Mouse (Mus musculus): ENCODE measurements around the gene Hfe2.

The Hfe2 gene

GRCm38 (mm10) chr3:96522149-96522548 is 2.8 kb upstream of the Hfe2 start:
- in situ Hi-C loops (cut with MboI; ENCODE audit: low pct_unique_long_range_greater_than_20kb in 1 of 2, low sequenced_read_pairs in 2 of 2, unreplicated experiment in 1 of 2) = no loop called here

GRCm38 (mm10) chr3:96524028-96524810 is 753 bp upstream of the Hfe2 start:
- in situ Hi-C loops (cut with MboI; ENCODE audit: low pct_unique_long_range_greater_than_20kb in 1 of 2, low sequenced_read_pairs in 2 of 2, unreplicated experiment in 1 of 2) = no loop called here

- in situ Hi-C loops (cut with MboI; ENCODE audit: low pct_unique_long_range_greater_than_20kb in 1 of 2, low sequenced_read_pairs in 2 of 2, unreplicated experiment in 1 of 2) = no loop called here
Observed at GRCm38 (mm10) chr3:96526013-96526762, 1.2 kb downstream of the Hfe2 start.

DNA sequence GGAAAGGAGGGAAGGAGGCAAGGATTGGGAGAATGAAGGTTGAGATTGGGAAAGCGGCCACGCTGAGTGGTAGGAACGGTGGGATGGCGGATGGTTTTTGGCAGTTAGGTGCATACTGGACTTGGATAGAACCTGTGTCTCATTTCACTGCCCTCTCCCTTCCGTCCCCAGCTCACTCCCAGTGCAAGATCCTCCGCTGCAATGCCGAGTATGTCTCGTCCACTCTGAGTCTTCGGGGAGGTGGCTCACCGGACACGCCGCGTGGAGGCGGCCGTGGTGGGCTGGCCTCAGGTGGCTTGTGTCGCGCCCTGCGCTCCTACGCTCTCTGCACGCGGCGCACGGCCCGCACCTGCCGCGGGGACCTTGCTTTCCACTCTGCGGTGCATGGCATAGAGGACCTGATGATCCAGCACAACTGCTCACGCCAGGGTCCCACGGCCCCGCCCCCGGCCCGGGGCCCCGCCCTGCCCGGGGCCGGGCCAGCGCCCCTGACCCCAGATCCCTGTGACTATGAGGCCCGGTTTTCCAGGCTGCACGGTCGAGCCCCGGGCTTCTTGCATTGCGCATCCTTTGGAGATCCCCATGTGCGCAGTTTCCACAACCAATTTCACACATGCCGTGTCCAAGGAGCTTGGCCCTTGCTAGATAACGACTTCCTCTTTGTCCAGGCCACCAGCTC is 2.0 kb downstream of the Hfe2 start:
- in situ Hi-C loops (cut with MboI; ENCODE audit: low pct_unique_long_range_greater_than_20kb in 1 of 2, low sequenced_read_pairs in 2 of 2, unreplicated experiment in 1 of 2) = no loop called here

GRCm38 (mm10) chr3:96528506-96528905 is 3.5 kb downstream of the Hfe2 start:
- in situ Hi-C loops (cut with MboI; ENCODE audit: low pct_unique_long_range_greater_than_20kb in 1 of 2, low sequenced_read_pairs in 2 of 2, unreplicated experiment in 1 of 2) = no loop called here

- in situ Hi-C loops (cut with MboI; ENCODE audit: low pct_unique_long_range_greater_than_20kb in 1 of 2, low sequenced_read_pairs in 2 of 2, unreplicated experiment in 1 of 2) = no loop called here
Observed at GRCm38 (mm10) chr3:96532050-96532449, 7.1 kb downstream of the Hfe2 start.

DNA sequence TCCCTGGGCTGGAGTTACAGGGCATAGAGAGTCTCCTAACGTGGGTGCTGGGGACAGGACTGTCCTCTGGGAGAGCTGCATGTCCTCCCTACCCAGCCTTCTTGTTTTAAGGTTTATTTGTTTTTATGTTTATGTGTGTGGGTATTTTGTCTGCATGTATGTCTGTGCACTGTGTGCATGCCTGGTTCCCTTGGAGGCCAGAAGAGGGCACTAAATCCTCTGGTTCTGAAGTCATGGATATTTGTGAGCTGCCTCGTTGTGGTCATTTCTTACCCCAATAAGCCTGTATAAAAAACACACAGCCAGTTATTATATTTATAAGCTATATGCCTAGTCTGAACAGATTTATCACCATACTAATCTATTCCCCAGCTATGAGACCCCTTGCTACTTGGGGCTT is 9.3 kb downstream of the Hfe2 start:
- in situ Hi-C loops (cut with MboI; ENCODE audit: low pct_unique_long_range_greater_than_20kb in 1 of 2, low sequenced_read_pairs in 2 of 2, unreplicated experiment in 1 of 2) = no loop called here

DNA sequence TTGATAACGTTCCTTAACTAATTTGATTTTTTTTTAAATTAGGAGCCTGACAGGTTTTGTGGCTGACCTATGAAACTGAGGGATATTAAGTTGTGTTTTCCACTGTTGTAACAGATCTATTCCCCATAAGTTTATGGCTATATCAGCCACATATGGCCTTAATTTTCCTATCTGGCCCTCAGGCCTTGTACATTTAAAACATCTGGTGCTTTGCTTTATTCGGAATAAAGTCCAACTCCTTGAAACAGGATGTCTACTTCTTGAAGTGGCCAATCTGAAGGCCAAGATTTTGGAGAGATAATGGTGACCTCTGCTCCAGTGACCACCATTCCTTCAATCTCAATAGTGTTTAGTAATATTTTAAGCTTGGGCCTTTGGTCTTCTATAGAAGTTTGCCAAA is 14.3 kb downstream of the Hfe2 start:
- in situ Hi-C loops (cut with MboI; ENCODE audit: low pct_unique_long_range_greater_than_20kb in 1 of 2, low sequenced_read_pairs in 2 of 2, unreplicated experiment in 1 of 2) = no loop called here

DNA sequence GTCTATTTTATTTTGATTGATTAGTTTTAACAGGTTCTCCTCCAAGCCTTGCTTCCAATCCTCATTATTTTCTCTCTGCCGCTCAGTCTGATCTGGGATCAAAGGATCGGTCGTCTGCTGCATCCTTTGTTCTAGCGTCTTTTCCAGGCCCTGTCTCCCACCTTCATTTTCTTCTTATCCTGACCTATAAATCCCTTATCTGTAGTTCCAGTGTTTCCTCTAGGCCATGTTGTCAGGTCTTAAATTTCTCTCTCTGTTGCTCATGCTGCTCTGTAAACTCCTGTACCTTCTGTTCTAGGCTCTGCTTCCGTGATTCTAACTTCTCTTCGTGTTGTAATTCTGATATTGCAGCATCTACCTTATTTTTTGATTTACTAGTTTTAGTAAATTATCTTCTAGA is 15.8 kb downstream of the Hfe2 start:
- in situ Hi-C loops (cut with MboI; ENCODE audit: low pct_unique_long_range_greater_than_20kb in 1 of 2, low sequenced_read_pairs in 2 of 2, unreplicated experiment in 1 of 2) = loop anchor here (5.0 to 10.0 kb wide), 3 partner anchors 42 to 102 kb away; partner anchors contain the start of genes Gm42957 (in 1 of the 2) and Pex11b (in 1 of the 2)

DNA sequence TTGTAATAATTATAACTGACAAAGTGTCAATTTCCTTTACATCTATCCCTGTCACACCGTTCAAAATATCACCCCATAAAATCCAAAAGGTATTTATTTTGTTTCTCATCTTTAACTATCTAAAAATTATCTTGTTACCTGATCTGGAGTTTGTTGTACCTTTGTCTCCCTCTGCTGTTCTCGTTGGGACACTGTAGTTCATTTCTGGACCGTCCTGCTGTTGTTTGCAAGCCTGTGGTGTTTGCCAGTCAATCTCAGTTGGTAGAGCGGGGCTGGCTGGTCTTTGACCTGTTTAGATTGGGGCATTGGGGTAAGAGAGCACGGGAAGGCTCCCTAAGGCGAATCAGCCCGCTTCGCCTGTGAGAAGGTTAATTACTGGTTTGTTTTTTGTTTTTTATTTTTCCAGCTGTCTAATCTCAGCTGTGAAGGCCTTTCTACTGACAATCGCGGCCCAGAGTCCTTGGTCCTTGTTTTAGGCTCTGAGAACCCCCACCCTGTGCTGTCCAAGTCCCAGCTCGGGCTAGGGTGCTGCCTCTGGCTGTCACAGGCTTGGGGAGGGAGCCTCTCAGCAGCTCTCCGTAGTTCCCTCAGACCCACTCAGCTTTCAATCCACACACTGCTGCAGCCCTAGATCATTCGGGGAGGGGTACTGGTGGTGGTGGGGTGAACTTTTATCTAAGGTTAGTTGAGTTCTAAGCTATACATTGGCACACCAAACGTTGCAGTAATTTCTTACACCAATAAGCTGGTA is 16.5 kb downstream of the Hfe2 start:
- in situ Hi-C loops (cut with MboI; ENCODE audit: low pct_unique_long_range_greater_than_20kb in 1 of 2, low sequenced_read_pairs in 2 of 2, unreplicated experiment in 1 of 2) = loop anchor here (5.0 to 10.0 kb wide), 3 partner anchors 41 to 101 kb away; partner anchors contain the start of genes Gm42957 (in 1 of the 2) and Pex11b (in 1 of the 2)

- in situ Hi-C loops (cut with MboI; ENCODE audit: low pct_unique_long_range_greater_than_20kb in 1 of 2, low sequenced_read_pairs in 2 of 2, unreplicated experiment in 1 of 2) = loop anchor here (5.0 to 10.0 kb wide), 3 partner anchors 40 to 100 kb away; partner anchors contain the start of genes Gm42957 (in 1 of the 2) and Pex11b (in 1 of the 2)
Observed at GRCm38 (mm10) chr3:96542554-96542953, 17.6 kb downstream of the Hfe2 start.

- in situ Hi-C loops (cut with MboI; ENCODE audit: low pct_unique_long_range_greater_than_20kb in 1 of 2, low sequenced_read_pairs in 2 of 2, unreplicated experiment in 1 of 2) = loop anchor here (5.0 to 10.0 kb wide), 3 partner anchors 39 to 99 kb away; partner anchors contain the start of genes Gm42957 (in 1 of the 2) and Pex11b (in 1 of the 2)
Observed at GRCm38 (mm10) chr3:96543345-96543744, 18.4 kb downstream of the Hfe2 start.

- in situ Hi-C loops (cut with MboI; ENCODE audit: low pct_unique_long_range_greater_than_20kb in 1 of 2, low sequenced_read_pairs in 2 of 2, unreplicated experiment in 1 of 2) = loop anchor here in 1 of 2 experiments (10.0 kb wide), 1 partner anchor 89 kb away; the partner anchor contains the start of genes Gm42957 and Pex11b
Observed at GRCm38 (mm10) chr3:96545565-96545964, 20.6 kb downstream of the Hfe2 start.

- in situ Hi-C loops (cut with MboI; ENCODE audit: low pct_unique_long_range_greater_than_20kb in 1 of 2, low sequenced_read_pairs in 2 of 2, unreplicated experiment in 1 of 2) = loop anchor here in 1 of 2 experiments (10.0 kb wide), 1 partner anchor 88 kb away; the partner anchor contains the start of genes Gm42957 and Pex11b
Observed at GRCm38 (mm10) chr3:96546880-96547279, 21.9 kb downstream of the Hfe2 start.

DNA sequence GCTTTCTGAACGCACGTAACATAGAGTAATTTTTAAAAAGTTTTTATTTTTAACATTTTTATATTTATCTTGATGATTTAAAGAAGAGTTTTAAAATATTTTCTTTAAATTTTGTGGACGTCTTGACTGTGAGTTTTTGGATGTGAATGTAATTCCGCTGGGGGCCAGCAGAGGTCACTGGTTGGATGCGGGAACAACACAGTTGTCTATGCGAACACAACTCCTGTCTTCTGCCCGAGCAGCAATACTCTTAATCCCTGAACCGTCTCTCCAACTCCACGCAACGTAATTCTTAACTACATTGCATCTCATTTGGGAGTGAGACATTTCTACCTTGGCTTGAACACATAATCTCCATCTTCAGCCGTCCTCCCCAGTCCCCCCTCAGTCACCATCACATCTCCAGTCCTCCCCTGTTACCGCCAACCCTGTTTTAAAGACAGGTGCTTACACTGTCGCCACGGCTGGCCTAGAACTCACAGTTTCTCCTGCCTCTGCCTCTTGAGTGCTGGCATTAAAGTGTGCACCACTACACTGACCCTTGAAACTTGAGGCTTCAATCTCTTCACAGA is 22.5 kb downstream of the Hfe2 start:
- in situ Hi-C loops (cut with MboI; ENCODE audit: low pct_unique_long_range_greater_than_20kb in 1 of 2, low sequenced_read_pairs in 2 of 2, unreplicated experiment in 1 of 2) = loop anchor here in 1 of 2 experiments (10.0 kb wide), 1 partner anchor 87 kb away; the partner anchor contains the start of genes Gm42957 and Pex11b

- in situ Hi-C loops (cut with MboI; ENCODE audit: low pct_unique_long_range_greater_than_20kb in 1 of 2, low sequenced_read_pairs in 2 of 2, unreplicated experiment in 1 of 2) = loop anchor here in 1 of 2 experiments (10.0 kb wide), 1 partner anchor 86 kb away; the partner anchor contains the start of genes Gm42957 and Pex11b
Observed at GRCm38 (mm10) chr3:96548824-96549223, 23.9 kb downstream of the Hfe2 start.

DNA sequence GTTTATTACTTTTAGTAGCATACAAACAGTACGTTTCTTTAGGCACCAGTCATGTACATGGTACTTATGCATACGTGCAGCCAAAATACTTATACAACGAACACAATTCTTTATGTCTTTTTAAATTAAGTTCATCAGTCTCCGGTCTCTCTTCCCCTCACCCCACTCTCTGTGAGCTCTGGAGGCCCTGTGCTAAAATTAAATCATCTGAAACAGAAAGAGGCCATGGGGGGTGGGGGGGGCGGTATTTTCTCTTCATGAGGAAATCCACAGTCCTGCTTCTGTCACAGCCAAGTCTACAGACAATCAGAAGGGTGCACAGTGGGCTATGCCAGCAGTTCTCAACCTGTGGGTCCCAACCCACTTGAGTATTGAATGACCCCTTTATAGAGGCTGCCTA is 24.4 kb downstream of the Hfe2 start:
- in situ Hi-C loops (cut with MboI; ENCODE audit: low pct_unique_long_range_greater_than_20kb in 1 of 2, low sequenced_read_pairs in 2 of 2, unreplicated experiment in 1 of 2) = loop anchor here in 1 of 2 experiments (10.0 kb wide), 1 partner anchor 85 kb away; the partner anchor contains the start of genes Gm42957 and Pex11b
